Mouse (Mus musculus) heart, postnatal 36 days (tissue): Measurements from ENCODE around the gene Pgm1. TPM values are rescaled to one million over a fixed set of nuclear protein-coding genes. Genes with fewer than 3 reads are reported as not detected.

ENCODE experiments used
- DNase-seq, 2 experiments: peaks; one replicate each; pipeline ENCODE4 v3.0.0; 2021 to 2022
- intact Hi-C: fragments of 180-260 bp; cut with DNase I; formaldehyde crosslinking; loops from one replicate; pipeline ENCODE4 v1.15.1; 2025
- total RNA-seq, 2 experiments: library from RNA; stranded (reverse); gene quantifications; 2 replicates each; pipeline ENCODE4 v1.2.3; 2021

The Pgm1 gene
- total RNA-seq, 2 experiments from 2014 or later, result 248 to 254 TPM

DNA sequence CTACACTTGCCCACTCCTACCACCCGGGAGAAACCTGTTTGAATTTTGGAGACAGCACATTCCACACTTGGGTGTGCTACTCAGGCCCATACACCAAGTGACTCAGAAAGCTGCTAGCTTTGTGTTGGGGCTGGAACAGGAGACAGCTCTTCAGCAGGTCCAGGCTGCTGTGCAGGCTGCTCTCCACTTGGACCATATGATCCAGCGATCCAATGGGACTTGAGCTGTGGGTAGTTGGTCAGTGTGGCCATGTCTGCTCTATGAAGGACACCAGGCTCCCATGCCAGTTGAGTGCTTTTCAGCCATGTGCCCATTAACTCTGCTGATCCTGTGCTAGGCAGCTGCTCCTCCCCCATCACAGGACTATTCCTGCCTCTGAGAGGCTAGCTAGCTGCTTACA lies 24.7 kb downstream of the Pgm1 start:
- intact Hi-C loops, result loop anchor here (5.0 kb wide), 1 partner anchor 578 kb away; no protein-coding TSS in a partner anchor
- DNase-seq, result no peak

DNA sequence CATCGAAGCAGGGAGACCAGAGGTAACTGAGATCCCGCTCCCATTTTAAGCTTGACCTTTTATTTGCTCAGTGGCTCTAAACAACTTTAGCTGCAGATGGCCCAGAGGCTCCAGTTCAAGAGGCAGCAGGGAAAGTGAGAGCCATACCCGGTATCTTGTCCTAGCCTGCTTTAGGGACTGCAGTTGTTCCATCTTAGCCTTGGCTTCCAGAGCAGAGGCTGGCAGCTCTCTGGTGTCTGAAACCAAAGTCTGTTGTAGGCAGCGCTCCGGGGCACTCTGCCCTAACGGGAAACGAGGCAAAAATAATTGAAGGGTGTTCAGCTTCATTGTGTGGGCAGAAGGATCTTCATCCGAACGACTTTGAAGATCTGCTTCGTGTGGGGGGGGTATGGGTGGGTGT lies 26.2 kb downstream of the Pgm1 start:
- intact Hi-C loops, result no loop called here
- no peak for DNase-seq

- intact Hi-C loops, result no loop called here
- no peak for DNase-seq
These were observed 28.0 kb downstream of the Pgm1 start for GRCm38 (mm10) chr4:99957186-99957585.

- no peak for DNase-seq
- intact Hi-C loops, result no loop called here
These were observed 29.0 kb downstream of the Pgm1 start for GRCm38 (mm10) chr4:99958084-99958815.

DNA sequence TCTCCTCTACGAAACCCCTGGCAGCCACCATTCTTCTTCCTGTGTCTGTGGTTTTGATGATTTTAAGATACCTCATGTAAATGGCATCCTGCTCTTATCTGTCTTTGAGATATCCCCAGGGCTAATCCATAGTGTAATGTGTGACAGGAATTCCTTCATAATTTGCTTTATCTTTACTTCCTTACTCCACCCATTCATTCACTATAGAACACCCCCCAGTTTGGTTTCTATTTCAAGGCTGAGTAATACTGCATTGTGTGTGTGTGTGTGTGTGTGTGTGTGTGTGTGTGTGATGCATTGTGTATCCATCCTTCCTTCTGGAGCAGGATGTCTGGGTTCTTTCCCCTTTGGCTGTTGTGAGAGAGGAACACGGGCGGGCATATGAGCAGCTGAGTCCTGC lies 30.1 kb downstream of the Pgm1 start:
- intact Hi-C loops, result no loop called here
- DNase-seq, result no peak

DNA sequence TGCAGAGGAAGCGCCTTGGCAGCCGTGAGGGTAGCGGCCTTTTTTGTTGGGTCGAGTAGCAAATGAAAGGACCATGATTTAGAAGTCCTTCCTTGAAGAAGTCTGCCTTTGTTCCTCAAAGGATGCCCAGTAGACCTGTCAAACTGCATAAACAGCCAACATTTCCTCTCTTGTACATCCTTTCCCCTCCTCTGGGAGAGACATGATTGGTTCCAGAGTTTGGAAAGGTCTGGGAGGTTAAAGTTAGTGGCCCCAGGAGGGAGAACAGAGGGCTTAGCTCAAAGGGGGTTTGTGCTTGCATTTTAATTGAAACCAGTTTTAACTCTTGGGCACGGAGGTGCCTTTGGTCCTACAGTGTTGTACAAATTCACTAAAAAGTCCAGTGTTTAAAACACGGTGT lies 37.3 kb downstream of the Pgm1 start:
- intact Hi-C loops, result no loop called here
- DNase-seq, result no peak

GRCm38 (mm10) chr4:99969328-99969727 lies 40.1 kb downstream of the Pgm1 start:
- intact Hi-C loops, result no loop called here
- DNase-seq, result peak; percentile 37 to 47

- intact Hi-C loops, result no loop called here
- DNase-seq, result no peak
These were observed 40.9 kb downstream of the Pgm1 start for GRCm38 (mm10) chr4:99970097-99970496.

DNA sequence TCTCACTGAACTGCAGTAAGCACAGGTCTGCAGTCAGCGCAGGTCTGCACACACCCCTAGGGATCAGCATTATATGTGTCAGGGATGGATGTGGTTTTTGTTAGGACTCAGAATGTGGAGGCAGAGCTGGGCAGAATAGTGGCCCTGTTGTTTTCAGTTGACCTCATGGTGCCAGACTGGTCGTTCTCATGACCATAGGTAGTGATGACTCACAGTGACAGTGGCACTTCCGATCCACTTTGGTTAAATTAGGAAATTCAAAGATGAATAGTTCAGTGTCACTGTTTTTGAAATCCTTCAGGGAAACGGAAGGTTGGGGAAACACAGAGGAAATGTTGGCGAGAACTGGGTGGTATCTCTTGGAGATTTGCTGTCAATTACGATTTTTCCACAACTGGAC lies 43.7 kb downstream of the Pgm1 start:
- intact Hi-C loops, result no loop called here
- no peak for DNase-seq

DNA sequence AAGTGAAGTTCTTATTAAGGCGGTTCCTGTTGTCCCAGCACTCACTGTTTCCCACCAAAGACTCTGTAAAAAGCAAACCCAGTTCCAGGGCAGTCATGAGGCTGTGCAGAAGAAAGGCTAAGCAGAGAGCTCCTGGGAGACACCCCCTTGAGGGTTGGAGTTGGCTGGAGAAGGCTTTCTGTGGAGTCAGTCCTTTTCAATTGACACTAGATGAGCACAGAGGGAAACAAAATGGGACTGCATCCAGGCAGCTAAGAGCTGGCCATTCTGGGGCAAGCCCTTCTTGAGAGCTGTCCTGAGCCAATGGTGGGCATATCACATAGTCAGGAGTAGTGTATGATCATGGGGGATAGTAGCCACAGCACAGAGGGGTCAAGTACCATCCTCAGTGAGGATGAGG lies 44.7 kb downstream of the Pgm1 start:
- intact Hi-C loops, result no loop called here
- DNase-seq, result peak; percentile 15 to 44

GRCm38 (mm10) chr4:99974375-99974774 lies 45.2 kb downstream of the Pgm1 start:
- intact Hi-C loops, result no loop called here

GRCm38 (mm10) chr4:99979326-99979725 lies 50.1 kb downstream of the Pgm1 start:
- no peak for DNase-seq

More at GRCm38 (mm10) chr4:99974375-99974774, 45.2 kb downstream of the Pgm1 start:
- DNase-seq, result no peak

DNA sequence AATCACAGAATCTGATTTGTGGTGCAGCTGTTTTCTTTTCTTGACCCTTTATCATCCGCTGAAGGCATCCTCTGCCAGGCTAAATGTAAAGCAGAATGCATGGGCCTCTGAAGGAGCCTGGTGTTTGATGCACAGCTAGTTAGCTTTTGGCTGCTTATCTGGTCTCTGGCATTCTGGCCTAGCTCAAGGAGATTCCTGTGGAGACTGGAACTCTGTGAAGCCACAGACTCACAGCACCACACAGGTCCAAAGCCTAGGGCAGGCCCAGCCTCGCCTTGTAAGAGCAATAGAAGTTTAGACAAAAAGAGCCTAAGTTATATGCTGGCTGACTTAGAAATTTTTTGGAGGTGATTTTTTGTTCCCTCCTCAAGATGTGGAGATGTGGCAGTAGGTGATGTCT lies 52.0 kb downstream of the Pgm1 start:
- no peak for DNase-seq
- intact Hi-C loops, result no loop called here

More at GRCm38 (mm10) chr4:99979326-99979725, 50.1 kb downstream of the Pgm1 start:
- intact Hi-C loops, result no loop called here

DNA sequence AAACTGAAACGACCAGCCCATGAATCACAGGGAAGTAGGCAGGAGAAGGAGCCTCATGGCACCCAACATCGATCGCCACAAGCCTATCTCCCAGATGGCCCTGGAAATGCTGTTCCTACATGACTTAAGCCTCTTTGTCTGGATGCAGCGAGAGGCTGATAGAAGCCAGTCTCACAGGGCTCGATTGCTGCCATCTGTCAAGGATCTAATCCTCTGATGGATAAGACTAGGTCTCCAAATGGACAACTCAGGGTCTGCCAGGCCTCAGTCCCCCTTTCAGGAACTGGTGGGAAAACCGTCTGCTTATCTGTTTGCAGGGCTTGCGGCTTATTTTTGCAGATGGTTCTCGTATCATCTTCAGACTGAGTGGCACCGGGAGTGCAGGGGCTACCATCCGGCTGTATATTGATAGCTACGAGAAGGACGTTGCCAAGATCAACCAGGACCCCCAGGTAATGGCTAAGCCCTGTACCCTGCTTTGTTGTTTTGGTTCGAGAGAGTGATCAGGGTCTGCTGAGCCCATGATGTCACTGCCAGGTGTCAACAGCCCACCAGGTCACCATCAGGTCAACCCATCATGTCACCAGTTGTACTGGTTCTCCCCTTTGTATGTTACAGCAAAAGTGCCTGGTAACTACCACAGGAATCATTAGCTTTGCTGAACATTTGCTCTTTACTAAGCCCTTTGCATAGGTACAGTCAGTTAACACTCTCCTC lies 54.6 kb downstream of the Pgm1 start:
- intact Hi-C loops, result no loop called here
- no peak for DNase-seq

DNA sequence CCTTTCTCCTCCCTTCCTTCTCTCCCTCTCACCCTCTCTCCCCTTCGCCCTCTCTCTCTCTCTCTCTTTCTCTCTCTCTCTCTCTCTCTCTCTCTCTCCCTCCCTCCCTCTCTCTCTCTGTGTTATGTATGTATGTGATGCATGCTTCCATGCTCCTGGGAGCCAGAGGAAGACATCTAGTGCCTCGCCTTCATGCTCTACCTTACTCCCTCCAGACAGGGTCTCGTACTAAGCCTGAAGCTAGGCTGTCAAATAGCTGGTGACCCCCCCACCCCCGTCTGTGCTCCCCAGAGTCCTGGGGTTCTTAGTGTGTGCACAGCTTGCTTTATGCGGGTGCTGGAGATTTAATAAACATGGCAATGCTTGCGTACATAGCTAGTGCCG lies 55.1 kb downstream of the Pgm1 start:
- intact Hi-C loops, result no loop called here
- DNase-seq, result no peak

DNA sequence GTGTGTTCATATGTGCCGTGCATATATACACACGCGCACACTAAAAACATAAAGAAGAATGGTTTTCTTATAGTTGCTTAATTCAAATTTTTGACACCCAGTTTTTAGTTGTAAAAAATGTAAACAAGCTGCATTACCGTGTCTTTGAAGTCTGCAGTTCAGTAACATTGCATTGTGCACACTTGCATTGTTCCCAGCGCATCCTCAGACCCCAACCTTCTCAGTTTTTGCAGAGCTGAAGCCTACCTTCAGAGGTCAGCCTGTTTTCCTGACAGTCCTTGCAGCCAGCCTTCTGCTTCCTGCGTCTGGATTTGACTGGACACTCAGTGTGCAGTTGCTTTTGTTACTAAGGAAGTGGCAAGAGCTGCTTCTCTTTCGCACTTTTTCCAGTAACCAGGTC lies 55.9 kb downstream of the Pgm1 start:
- intact Hi-C loops, result no loop called here

DNA sequence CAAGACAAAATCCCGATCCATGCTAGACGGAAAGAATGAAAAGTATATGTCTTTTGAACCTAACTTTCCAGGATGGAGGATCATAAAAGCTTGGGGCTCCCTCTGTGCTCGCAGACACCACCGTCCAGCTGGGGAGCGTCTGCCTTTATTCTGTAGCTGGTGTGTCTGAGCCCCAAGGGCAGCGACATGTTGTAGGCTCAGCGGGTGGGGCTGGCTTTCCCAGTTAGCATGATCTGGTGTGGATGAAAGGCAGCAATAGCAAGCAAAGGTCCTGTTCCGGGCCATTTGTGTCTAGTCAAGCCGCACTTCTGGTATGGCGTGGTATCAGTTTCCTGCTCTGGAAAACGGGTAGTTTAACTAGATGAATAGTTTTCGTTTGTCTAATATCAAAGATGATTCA lies 56.4 kb downstream of the Pgm1 start:
- intact Hi-C loops, result no loop called here
- no peak for DNase-seq

More for the DNA sequence above, 55.9 kb downstream of the Pgm1 start:
- no peak for DNase-seq

- intact Hi-C loops, result no loop called here
- DNase-seq, result no peak
These were observed 57.4 kb downstream of the Pgm1 start for GRCm38 (mm10) chr4:99986609-99987008.

GRCm38 (mm10) chr4:99988771-99989170 lies 59.6 kb downstream of the Pgm1 start:
- intact Hi-C loops, result no loop called here
- DNase-seq, result no peak

- intact Hi-C loops, result no loop called here
- DNase-seq, result no peak
These were observed 71.8 kb downstream of the Pgm1 start for GRCm38 (mm10) chr4:100000971-100001370.

- intact Hi-C loops, result no loop called here
- no peak for DNase-seq
These were observed 72.6 kb downstream of the Pgm1 start for GRCm38 (mm10) chr4:100001806-100002205.

DNA sequence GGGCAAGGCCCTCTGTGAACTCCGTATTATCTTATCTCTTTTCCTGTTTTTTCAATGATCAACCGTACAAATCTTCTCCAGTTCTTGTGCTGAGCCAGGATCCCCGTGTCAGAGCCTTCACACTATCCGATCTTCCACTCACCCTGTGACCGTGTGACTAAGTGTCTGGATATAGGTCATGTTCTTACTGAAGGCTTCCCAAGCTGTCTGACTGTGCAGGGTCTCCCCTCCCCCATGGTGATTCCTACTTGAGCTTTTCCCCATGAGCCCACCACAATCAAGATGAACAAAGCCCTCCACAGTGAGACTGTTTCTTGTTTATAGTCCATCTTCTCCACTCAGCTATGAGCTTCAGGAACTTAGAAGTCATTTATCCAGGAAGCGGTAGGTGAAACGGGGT lies 78.5 kb downstream of the Pgm1 start:
- DNase-seq, result no peak
- intact Hi-C loops, result loop anchor here (1.0 to 5.0 kb wide), 3 partner anchors 60 to 1140 kb away; no protein-coding TSS in a partner anchor
